In genomic region chr14:111403555-111403954, GRCm38 (mm10) we compare ENCODE assay signal across 16 mouse cellular contexts.
"Had no signal": no experiment of that assay in that cellular context is flagged by ENCODE, and none has a peak within 500 bp of the region (broad histone marks: within the 10 kb centered on the region; RNA-seq: fewer than 3 reads in every experiment).

No protein-coding gene starts in this region.

- H3K27me3 ChIP-seq: limb, embryonic 13.5 days; neural tube, embryonic 15.5 days had no signal

- H3K4me2 ChIP-seq: limb, embryonic 13.5 days; neural tube, embryonic 15.5 days had no signal

- H3K27ac ChIP-seq: layer of hippocampus, adult 2 months; limb, embryonic 13.5 days; liver, embryonic 14.5 days; midbrain, embryonic 10.5 days; neural tube, embryonic 15.5 days had no signal

- ATAC-seq: lung, postnatal 0 days had no signal

- H3K4me3 ChIP-seq: layer of hippocampus, adult 2 months; limb, embryonic 13.5 days; midbrain, embryonic 10.5 days; myocyte; neural tube, embryonic 15.5 days had no signal

- H3K9me3 ChIP-seq: limb, embryonic 13.5 days; midbrain, embryonic 10.5 days; neural tube, embryonic 15.5 days had no signal

- H3K36me3 ChIP-seq: limb, embryonic 13.5 days; midbrain, embryonic 10.5 days; neural tube, embryonic 15.5 days had no signal

- H3K4me1 ChIP-seq: limb, embryonic 13.5 days; midbrain, embryonic 10.5 days; neural tube, embryonic 15.5 days had no signal

- H3K9ac ChIP-seq: limb, embryonic 13.5 days; liver, embryonic 14.5 days; neural tube, embryonic 15.5 days had no signal

- DNase-seq: kidney, postnatal 10 days; kidney, postnatal 4 days; left cerebral cortex, postnatal 4 days; lung, adult 18-20 months; lung, postnatal 4 days; midbrain, embryonic 14.5 days; right cerebral cortex, adult 18-20 months; right cerebral cortex, postnatal 25 days; thymus, postnatal 4 days had no signal
